Mouse (Mus musculus): ENCODE data around the gene Epb41l1. TPM values are rescaled to one million over a fixed set of nuclear protein-coding genes. Genes with fewer than 3 reads are reported as not detected.
A peak's percentile ranks its signal among the peaks of the same experiment; 100 is the strongest.

The Epb41l1 gene
- polyA plus RNA-seq, 1 experiment: 99.5 TPM

DNA sequence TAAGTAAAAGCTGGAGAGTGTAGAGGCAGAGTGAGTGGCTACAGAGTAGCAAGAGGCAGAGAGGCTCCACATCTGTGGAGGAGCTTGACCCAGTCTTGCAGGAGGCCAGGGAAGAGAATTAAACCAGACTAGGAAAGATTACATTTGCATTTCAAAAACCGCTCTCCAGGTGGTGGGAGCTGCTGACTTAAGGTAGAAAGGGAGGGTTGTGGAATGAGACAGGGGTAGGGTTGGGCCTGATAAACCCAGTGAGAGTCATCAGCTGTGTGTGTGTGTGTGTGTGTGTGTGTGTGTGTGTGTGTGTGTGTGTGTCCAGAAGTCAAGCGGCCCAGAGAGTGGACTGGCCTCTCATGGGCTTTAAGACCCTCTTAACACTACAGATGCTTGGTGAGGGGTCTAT, 4.9 kb downstream of the Epb41l1 start:
- no peak for DNase-seq (ENCODE audit: low read depth)
- TF ChIP-seq POLR2A (IDR thresholded peaks at IDR 0.05; ENCODE audit: borderline replicate concordance, extremely low read depth, insufficient read depth, insufficient read length, poor library complexity, severe bottlenecking): no peak
- no peak for TF ChIP-seq CTCF (IDR thresholded peaks at IDR 0.05; ENCODE audit: borderline replicate concordance, extremely low read depth, insufficient read depth, insufficient read length)

DNA sequence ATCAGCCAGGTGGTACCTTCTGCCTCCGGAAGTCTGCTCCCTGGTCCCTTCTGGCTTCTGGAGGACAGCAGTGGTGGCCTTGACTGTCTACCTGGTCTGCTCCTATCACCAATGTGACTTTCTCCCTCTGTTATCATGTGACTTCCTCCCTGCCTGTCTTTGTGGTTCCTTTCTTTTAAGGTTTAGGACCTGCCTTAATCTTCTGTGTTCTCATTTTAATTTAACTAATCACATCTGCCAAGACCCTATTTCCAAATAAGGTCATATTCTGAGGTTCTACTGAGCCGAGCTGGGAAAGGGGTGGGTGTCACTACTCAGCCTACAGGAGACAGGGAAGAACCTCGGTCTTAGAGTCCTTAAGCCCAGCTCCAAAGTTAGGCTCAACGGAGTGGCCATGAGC, 5.4 kb downstream of the Epb41l1 start:
- no peak for TF ChIP-seq CTCF (IDR thresholded peaks at IDR 0.05; ENCODE audit: borderline replicate concordance, extremely low read depth, insufficient read depth, insufficient read length)
- TF ChIP-seq POLR2A (IDR thresholded peaks at IDR 0.05; ENCODE audit: borderline replicate concordance, extremely low read depth, insufficient read depth, insufficient read length, poor library complexity, severe bottlenecking): no peak
- no peak for DNase-seq (ENCODE audit: low read depth)

DNA sequence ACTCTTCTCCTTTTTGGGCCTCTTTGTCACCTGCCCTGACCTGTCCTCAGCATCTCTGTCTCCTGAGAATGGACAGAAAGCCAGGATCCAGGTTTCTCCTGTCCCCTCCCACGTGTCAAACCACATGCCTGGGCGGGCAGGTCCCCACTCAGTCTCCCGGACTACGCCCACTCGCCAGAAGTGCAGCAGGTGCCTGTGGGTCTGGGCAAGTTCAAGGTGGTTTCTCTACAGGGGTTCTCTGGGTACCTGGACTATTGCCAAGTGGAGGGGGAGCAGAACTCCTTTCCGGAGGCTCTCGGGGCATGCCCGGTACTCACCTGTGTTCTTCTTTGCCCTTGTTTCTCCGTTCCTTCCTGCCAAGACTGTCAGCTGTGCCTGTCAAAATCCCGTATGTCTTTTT, 9.1 kb downstream of the Epb41l1 start:
- no peak for TF ChIP-seq POLR2A (IDR thresholded peaks at IDR 0.05; ENCODE audit: borderline replicate concordance, extremely low read depth, insufficient read depth, insufficient read length, poor library complexity, severe bottlenecking)

DNA sequence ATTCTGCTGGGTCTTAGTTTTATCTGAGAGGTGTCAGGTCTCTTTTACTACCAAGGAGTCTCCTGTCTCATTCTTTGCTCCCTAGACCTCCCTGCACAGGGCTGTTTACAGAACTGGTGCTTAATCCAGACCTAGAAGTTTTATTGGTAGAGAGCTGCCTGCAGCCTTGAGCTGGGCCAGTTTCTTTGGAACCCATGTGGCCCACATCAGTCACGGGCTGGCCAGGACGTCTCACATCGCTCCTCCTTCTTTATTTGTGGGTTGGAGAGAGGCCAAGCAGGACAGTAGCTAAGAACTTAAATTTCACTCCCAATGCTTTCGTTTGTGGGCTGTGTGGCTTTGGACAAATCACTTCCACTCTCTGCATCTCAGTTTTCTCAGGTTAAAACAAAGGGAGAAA, 9.6 kb downstream of the Epb41l1 start:
- no peak for DNase-seq (ENCODE audit: low read depth)
- TF ChIP-seq CTCF (IDR thresholded peaks at IDR 0.05; ENCODE audit: borderline replicate concordance, extremely low read depth, insufficient read depth, insufficient read length): no peak
- no peak for TF ChIP-seq POLR2A (IDR thresholded peaks at IDR 0.05; ENCODE audit: borderline replicate concordance, extremely low read depth, insufficient read depth, insufficient read length, poor library complexity, severe bottlenecking)

More for the DNA sequence above, 9.1 kb downstream of the Epb41l1 start:
- DNase-seq (ENCODE audit: low read depth): no peak

DNA sequence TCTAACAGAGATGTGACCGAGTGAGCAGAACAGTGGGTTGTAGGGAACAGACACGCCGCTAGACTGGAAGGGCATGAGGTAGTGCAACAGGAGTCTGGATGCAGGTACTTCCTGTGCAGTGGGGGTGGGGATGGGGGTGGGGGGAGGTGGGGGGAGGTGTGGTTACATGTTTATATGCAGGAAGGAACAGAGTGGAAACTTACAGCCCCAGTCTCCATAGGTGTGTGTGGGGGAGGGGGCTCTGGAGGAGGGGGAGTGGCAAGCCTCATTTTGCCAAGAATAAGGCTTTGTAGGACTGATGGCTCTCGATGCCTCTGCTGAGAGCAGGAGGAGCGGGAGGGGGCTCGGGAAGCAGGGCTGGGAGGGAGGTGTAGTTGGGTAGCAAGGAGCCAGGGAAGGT, 10.7 kb downstream of the Epb41l1 start:
- no peak for TF ChIP-seq POLR2A (IDR thresholded peaks at IDR 0.05; ENCODE audit: borderline replicate concordance, extremely low read depth, insufficient read depth, insufficient read length, poor library complexity, severe bottlenecking)
- no peak for TF ChIP-seq CTCF (IDR thresholded peaks at IDR 0.05; ENCODE audit: borderline replicate concordance, extremely low read depth, insufficient read depth, insufficient read length)
- DNase-seq (ENCODE audit: low read depth): no peak

DNA sequence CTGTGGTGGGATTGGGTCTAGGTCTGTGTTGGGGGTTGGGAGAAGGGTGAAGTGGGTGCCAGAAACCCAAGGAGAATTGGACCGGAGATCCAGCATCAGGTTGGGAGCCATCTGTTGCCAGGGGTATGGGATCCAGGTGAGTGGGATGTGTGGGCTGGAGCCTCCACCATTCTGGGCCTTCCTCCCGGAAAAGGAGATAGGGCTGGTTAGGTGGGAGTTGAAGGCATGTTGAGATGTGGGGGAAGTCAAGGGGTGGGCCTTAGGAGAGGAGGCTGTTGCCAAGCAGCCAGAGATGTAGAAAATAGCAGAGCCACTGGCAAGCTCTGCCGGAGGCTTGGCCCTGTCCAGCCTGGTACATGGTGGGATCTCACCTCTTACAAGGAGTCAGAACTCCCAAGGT, 11.4 kb downstream of the Epb41l1 start:
- no peak for DNase-seq (ENCODE audit: low read depth)
- TF ChIP-seq CTCF (IDR thresholded peaks at IDR 0.05; ENCODE audit: borderline replicate concordance, extremely low read depth, insufficient read depth, insufficient read length) (no peak), POLR2A (IDR thresholded peaks at IDR 0.05; ENCODE audit: borderline replicate concordance, extremely low read depth, insufficient read depth, insufficient read length, poor library complexity, severe bottlenecking) (no peak)

DNA sequence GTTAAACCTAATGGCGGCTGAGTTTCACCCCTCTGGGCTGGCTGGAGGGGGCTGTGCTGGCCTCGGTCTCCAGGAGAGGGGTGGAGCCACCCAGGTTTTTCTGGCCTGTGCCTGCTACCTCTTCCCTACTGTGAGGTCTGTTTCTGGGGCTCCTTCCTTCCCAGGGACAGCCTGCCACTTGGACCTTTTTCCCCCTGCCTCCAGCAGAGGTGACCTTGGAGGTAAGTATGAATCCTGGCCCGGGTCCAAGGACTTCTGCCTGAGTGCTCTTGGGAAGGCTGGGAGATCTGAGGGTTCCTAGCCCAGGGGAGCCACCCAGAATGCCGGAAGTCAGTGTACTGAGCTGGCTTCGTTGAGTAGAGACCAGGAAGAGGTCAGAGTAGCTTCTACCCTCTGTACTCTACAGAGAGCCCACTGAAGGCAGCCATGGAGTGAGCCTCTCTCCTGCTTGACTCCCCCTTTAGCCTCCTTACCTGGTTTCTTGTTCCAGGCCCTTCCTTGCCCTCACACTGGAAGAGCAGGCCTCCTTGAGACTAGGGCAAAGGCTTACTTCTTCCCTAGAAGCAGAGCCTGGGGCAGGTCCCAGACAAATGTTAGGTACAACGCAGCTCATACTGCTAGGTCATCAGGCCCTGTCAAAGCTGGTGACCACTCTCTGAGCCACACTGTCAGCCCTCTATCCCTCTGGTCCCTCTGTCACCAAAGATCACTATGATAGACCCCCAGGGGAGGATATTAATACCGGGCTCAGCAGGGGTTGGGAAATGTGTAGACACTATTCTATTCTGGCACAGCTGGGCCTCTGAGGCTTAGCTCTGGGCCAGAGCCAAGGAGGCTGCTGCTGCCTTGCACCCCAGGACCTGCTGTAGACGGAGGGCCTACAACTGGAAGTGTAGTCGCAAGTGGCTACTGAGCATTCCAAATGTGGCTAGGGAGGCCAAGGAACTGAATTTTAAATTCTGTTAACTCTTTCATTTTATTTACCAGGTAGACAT, 12.5 kb downstream of the Epb41l1 start:
- no peak for DNase-seq (ENCODE audit: low read depth)
- no peak for TF ChIP-seq CTCF (IDR thresholded peaks at IDR 0.05; ENCODE audit: borderline replicate concordance, extremely low read depth, insufficient read depth, insufficient read length)
- no peak for TF ChIP-seq POLR2A (IDR thresholded peaks at IDR 0.05; ENCODE audit: borderline replicate concordance, extremely low read depth, insufficient read depth, insufficient read length, poor library complexity, severe bottlenecking)

DNA sequence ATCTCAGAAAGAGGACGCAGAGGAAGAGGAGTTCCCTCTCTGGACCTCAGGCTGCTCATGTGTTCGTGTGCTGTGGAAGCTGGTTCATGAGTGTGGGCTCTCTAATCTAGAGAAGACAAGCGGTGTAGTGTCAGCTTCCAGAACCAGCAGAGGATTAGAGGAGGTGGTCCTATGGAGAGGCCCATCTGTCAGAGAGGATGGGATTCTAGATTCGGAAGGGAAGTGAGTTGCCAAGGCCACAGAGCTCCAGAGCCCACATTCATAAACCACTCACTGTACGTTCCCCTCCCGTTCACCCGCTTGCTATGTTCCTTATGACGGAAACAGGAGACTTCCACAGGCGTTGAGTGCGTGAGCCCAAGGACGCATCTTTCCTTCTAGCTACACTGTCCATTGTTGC, 16.9 kb downstream of the Epb41l1 start:
- no peak for DNase-seq (ENCODE audit: low read depth)
- no peak for TF ChIP-seq POLR2A (IDR thresholded peaks at IDR 0.05; ENCODE audit: borderline replicate concordance, extremely low read depth, insufficient read depth, insufficient read length, poor library complexity, severe bottlenecking)

DNA sequence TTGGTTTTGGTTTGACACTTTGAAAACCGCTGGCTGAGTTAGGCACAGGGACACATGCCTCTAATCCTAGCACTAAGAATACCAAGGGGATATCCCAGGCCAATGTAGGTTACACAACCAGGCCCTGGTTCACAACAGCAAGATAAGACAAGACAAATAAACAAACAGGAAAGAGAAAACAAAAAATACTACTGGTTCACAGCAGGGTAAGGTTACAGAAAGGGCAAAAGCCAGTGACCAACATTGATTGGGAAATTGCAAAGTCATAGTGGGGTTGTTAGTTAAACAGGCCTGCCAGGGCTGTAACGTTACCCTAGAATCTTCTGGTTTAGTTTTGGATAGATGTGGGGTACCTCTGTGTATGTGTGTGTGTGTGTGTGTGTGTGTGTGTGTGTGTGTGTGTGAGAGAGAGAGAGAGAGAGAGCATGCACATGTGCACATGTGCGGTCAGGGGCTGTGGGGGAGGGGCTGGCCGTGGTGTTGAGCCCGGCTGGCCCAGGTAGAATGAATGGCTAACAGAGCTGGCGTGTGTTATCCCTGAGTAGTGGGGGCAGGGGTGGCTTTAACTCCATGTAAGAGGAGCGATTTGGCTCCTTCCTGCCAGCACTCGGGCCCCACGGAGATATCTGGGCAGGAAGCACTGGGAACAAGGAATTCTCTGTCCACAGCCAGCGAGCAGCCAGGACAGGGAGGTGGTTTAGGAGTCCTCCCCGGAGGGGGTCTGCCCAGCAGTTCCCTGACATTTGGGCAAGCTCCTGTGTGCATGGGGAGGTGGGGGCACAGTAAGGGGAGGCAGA, 19.2 kb downstream of the Epb41l1 start:
- DNase-seq (ENCODE audit: low read depth): peak; percentile 17
- TF ChIP-seq CTCF (IDR thresholded peaks at IDR 0.05; ENCODE audit: borderline replicate concordance, extremely low read depth, insufficient read depth, insufficient read length) (no peak), POLR2A (IDR thresholded peaks at IDR 0.05; ENCODE audit: borderline replicate concordance, extremely low read depth, insufficient read depth, insufficient read length, poor library complexity, severe bottlenecking) (no peak)

DNA sequence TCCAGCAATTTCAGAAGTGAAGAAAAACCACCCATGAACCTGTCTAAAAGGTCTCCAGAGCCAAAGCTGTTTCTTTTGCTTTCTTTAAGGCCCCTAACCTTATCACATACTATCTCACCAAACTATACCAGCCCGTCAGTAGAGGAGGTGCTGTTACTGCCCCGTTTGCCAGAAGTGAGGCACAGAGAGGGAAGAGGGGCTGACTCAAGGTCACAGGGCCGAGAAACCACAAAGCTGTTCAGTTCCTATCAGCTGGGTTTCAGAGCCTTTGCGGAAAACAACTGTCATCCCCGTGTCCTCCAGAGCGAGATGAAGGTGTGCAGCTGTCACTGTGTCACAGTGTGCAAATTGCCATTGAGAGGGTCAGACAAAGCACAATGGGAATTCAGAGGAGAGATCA, 21.2 kb downstream of the Epb41l1 start:
- no peak for DNase-seq (ENCODE audit: low read depth)
- TF ChIP-seq CTCF (IDR thresholded peaks at IDR 0.05; ENCODE audit: borderline replicate concordance, extremely low read depth, insufficient read depth, insufficient read length): no peak
- no peak for TF ChIP-seq POLR2A (IDR thresholded peaks at IDR 0.05; ENCODE audit: borderline replicate concordance, extremely low read depth, insufficient read depth, insufficient read length, poor library complexity, severe bottlenecking)

DNA sequence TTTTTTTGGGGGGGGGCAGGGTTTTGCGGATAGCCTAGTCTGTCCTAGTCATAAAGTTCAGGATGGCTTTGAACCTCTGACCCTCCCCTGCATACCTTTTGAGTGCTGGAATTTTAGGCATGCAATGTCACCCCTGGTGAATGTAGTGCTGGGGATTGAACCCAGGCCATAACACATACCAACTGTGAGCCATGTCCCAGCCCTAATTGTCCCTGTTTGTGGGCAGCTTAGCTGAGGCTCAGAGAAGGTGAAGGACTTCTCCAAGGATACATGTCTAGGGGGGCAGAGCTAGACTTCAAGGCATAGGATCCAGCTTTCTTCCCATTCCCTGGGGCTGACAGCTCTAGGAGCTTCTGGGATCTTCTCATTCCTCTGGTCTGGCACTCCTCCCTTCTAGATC, 22.6 kb downstream of the Epb41l1 start:
- TF ChIP-seq CTCF (IDR thresholded peaks at IDR 0.05; ENCODE audit: borderline replicate concordance, extremely low read depth, insufficient read depth, insufficient read length) (no peak), POLR2A (IDR thresholded peaks at IDR 0.05; ENCODE audit: borderline replicate concordance, extremely low read depth, insufficient read depth, insufficient read length, poor library complexity, severe bottlenecking) (no peak)
- no peak for DNase-seq (ENCODE audit: low read depth)

Data from brain, embryonic 14.5 days (tissue).